Mouse (Mus musculus) gastrocnemius, postnatal 25 days (tissue): ENCODE measurements around the gene Tbc1d24. TPM values are rescaled to one million over a fixed set of nuclear protein-coding genes. Genes with fewer than 3 reads are reported as not detected.
"Not testable (repeated sequence)": the region's sequence is repeated elsewhere in the genome, so short reads cannot be mapped to it uniquely, and the experiment has no call there.

Experiments
- DNase-seq: peaks from one replicate; pipeline ENCODE4 v3.0.0; 2022
- microRNA-seq, 2 experiments: library from miRNA; unstranded; fragments of <30 nt; microRNA quantifications; one replicate each; pipeline ENCODE4 v1.2.0; 2021; ENCODE audit warnings: borderline replicate concordance in 2 of 2
- total RNA-seq, 2 experiments: library from RNA; stranded (reverse); gene quantifications; 1 replicate in 1 of 2; 2 replicates in 1 of 2; pipeline ENCODE4 v1.2.3; 2021

Tbc1d24 gene
- total RNA-seq, 2 experiments from 2014 or later, result 4.1 to 4.6 TPM

DNA sequence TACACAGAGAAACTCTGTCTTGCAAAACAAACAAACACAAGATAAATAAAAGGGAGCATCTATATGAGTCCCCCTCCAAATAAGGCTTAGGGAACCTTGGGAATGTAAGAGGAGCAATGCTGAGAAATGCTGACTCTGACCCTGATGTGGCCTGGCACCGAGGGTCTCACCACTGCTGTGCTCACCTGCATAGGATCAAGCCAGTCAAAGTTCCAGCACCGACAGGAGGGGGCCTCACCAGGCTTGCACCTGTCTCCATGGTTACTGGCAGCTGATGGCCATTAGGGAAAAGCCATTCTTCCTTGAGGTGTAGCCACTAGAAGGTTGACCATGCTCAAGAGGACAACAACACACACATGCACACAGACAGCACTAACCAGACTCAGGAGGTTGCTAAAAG lies 62.5 kb downstream of the Tbc1d24 start:
- DNase-seq, result no peak

DNA sequence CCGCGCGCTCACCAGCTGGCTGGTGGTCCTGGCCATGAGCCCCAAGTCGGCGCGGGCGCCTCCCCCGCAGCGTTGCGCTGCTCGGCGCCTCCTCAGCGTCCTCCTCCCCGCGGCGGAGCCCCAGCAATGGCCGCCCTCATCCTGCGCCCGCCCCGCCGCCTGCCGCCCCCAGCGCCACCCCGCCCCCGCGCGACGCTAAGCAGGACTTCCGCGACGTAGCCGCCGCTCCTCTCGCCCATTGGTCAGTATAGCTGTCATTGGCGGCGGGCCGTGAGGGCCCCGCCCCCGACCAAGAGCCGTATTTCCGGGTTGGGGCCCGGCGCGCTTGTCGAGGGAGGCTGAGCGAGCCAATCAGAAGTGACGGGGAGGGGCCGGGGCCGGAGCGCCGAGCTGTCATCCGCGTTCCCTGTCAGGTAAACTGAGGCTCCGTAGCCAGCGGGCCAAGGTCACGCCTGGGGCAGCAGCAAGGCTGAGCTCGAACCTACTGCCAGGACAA lies 63.9 kb downstream of the Tbc1d24 start:
- DNase-seq, result peak; percentile 99

DNA sequence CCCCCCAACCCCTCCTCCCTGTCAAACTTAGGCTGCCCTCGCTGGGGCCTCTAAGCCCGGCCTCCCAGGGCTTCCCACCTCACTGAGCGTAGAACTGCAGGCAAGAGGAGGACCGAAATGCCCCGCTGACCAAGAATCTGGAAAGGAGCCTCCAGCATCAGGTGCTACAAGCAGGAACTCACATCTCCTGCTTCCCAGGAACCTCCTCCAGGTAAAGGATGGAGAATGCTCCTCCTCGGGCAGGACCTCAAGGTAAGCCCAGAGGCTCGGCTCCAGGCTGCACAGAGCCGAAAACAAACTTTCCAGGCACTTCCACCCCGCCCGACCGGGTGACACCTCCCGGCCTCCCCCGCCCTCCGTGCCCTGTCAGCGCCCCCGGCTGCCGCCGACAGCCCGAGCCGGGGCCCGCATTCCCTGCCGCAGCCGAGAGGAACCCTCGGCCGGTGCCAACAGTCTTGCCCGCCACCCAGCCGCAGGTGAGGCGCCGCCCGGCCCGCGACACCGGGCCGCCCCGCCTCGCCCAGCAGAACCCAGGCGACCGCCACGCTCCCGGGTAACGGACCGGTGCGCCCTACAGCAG lies 64.4 kb downstream of the Tbc1d24 start:
- peak; percentile 19 for DNase-seq

DNA sequence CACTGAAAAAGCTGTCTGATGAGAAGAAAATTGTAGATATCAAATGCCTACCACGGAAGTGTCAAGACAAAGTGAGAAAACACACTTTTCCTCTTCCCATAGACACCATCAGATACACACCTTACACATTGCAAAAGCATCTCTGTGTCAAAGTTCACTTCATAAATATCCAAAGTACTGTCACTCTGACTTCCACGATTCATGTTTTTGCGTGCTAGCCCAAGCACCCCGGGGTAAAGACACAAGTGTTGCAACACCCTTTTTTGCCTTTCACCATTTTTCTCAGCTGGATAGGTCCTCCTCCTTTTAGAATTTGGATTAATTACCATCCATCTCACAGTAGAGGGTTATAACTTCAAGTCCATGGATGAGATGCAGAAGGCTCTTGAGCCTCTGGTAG lies 65.4 kb downstream of the Tbc1d24 start:
- DNase-seq, result no peak

DNA sequence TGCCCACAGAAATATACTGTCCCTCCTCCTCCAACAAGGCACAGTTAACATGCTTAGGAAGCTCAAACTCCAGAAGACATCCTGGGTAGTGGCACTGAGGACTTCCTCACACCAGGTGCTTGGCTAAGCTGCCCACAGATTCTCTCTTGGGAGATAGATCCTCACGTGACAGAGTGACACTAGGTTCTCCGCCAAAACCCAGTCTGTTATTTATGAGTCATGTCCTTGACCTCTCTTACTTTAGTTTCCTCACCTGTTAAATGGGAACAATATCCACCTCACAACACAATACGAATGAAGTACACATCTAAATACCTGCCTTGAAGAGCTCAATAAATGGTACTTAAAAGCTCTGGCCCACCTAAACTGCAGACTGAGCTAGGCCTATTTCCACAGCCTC lies 66.1 kb downstream of the Tbc1d24 start:
- DNase-seq, result no peak

DNA sequence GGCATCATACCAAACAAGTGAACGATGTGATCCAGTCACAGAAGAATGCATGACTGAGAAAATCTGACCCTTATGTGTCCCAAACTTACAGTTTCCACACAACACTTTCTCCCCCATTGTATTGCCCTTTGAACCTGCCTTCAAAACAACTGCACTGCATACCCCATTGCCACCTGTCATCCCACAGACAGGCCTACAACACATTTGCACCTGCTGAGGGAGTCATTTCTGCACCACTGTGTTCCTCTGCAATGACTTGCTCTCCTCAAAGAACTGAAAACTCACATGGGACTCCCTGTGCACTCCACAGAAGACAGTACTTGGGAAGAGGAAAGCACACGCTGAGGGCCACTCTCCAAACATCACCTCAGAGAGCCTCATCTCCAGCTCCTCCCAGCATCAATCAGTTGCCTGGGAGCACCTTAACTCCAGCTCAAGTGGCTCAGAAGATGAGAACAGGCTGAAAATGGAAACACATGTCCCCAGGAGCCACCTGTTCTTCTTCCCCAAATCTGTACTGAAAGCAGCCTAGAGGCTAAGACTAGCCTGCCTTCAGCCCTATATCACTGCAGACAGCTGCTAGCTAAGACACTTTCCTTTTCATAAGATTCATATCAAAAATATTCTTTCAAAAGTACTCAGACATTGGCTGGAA lies 68.0 kb downstream of the Tbc1d24 start:
- no peak for DNase-seq

DNA sequence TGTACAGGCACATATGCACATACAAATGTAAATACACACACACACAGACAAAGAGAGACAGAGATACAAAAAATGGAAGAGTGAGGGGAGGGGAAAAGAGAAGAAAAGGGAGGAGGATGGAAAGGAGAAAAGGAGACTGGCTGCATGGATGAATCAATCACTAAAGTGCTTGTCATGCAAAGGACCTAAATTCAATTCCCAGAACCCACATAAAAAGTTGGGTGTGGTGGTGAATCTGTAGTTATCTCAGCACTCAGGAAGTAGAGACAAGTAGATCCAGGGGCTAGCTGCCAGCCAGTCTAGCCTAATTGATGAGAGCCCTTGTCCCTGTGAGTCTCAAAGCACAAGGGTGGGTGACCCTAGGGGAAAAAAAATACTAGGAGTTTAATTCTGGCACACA lies 71.3 kb downstream of the Tbc1d24 start:
- no peak for DNase-seq

DNA sequence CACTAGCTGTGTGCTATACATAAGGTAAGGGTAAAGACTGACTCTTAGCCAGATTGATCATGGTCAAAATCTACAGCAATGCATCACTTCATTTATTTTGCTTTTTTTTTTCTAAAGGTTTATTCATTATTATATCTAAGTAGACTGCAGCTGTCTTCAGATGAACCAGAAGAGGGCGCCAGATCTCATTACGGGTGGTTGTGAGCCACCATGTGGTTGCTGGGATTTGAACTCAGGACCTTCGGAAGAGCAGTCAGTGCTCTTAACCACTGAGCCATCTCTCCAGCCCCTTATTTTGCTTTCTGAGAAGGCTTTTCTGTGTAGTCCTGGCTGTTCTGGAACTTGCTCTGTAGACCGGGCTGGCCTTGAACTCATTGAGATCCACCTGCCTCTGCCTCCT lies 72.4 kb downstream of the Tbc1d24 start:
- DNase-seq, result not testable (repeated sequence)

DNA sequence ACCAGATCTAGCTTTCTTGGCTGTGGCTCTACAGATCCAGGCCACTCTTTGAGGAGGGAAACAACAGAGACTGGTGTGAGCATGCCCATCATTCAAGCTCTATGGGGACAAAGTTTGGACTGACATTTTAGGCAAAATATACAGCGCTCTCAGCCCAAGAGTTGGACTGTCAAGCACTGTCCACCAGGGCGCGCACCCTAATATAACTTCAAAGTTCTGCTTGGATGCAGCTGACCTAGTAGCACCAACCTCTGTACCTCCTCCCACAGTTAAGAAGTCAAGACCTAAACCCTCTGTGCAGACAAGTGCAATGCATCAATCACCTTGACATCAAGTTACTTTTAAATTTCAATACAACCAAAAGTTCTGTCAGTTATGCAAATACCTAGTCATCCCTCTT lies 73.8 kb downstream of the Tbc1d24 start:
- no peak for DNase-seq

DNA sequence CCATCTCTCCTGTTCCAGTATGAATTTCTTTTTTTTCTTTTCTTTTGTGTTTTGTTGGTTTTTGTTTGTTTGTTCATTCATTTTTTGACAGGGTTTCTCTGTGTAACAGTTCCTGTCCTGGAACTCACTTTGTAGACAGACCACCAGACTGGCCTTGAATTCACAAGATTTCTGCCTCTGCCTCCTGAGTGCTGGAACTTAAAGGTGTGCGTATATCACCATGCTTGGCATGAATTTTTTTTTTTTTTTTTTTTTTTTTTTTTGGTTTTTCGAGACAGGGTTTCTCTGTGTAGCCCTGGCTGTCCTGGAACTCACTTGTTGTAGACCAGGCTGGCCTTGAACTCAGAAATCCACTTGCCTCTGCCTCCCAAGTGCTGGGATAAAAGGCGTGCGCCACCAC lies 76.1 kb downstream of the Tbc1d24 start:
- not testable (repeated sequence) for DNase-seq

DNA sequence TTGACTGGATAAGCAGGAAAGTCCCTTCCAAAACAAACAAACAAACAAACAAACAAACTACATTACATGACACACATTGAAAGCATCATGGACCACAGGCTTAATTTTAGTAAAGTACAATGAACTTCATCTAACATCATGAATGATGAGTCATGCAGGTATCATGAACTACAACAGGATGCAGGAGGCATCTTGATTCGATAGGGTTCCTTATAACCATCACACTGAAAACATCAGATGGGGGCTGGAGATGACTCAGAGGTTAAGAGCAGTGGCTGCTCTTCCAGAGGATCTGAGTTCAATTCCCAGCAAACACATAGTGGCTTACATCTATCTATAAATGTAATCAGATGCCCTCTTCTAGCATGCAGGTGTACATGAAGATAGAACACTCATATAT lies 77.8 kb downstream of the Tbc1d24 start:
- DNase-seq, result no peak

DNA sequence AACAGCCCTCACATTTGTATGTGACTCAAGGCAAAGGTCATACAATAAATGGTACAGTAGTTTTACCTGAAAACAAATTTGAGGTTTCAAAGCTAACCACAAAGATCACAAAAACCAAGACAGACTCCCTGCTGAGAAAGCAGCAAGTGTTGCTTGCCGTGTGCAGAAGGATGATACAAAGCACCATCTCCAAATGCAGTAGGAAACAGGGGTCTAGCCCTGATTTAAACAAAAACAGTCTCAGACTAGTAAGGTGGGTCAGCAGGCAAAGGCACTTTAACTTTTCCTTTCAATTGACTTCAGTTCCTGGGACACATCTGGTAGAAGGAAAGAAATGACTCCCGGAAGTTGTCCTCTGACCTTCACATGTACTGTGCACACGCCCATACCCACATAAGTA lies 78.6 kb downstream of the Tbc1d24 start:
- DNase-seq, result no peak

Small RNA genes lying within 50 kb of the gene (microRNA-seq; reads per million reads assigned to microRNA genes)
- gene Mir5134 (0 to 0.26 reads per million in 2 experiments), gene Mir6965 (0 reads per million in 2 experiments)

Other genes with a start within 250 kb of the Tbc1d24 start
- not detected for gene Prss30, start 225.0 kb downstream of the Tbc1d24 start, total RNA-seq
- gene Prss22, start 207.5 kb downstream of the Tbc1d24 start, total RNA-seq, result not detected
- gene Prss27, start 167.4 kb downstream of the Tbc1d24 start, total RNA-seq, result not detected
- 1 to 10 TPM; 8.5 to 9.1 TPM for gene Kctd5, start 132.1 kb downstream of the Tbc1d24 start, total RNA-seq
- gene Pdpk1, start 54.6 kb downstream of the Tbc1d24 start, total RNA-seq, result 10 to 100 TPM; 35.2 to 38.6 TPM
- 1 to 10 TPM; 8.7 to 9.8 TPM for gene Amdhd2, start 41.8 kb downstream of the Tbc1d24 start, total RNA-seq
- gene Atp6v0c, start 35.9 kb downstream of the Tbc1d24 start, total RNA-seq, result 100 to 1,000 TPM; 145 to 159 TPM
- under 1 TPM; 0.35 to 0.56 TPM for gene Ntn3, start 4.0 kb upstream of the Tbc1d24 start, total RNA-seq
- 1 to 10 TPM; 1.4 to 1.9 TPM for gene Tedc2, start 15.3 kb upstream of the Tbc1d24 start, total RNA-seq
- 1 to 10 TPM in 1 of 2 experiments, under 1 TPM in 1; 0.61 to 1.1 TPM for gene Ccnf, start 45.9 kb upstream of the Tbc1d24 start, total RNA-seq
- gene Abca17, start 145.5 kb upstream of the Tbc1d24 start, total RNA-seq, result not detected
- 1 to 10 TPM; 6.7 to 7.3 TPM for gene Abca3, start 146.4 kb upstream of the Tbc1d24 start, total RNA-seq
- 10 to 100 TPM; 47.3 to 50.6 TPM for gene Rnps1, start 209.0 kb upstream of the Tbc1d24 start, total RNA-seq
- gene Eci1, start 221.1 kb upstream of the Tbc1d24 start, total RNA-seq, result 100 to 1,000 TPM; 134 to 161 TPM
- 1 to 10 TPM; 1.0 to 1.5 TPM for gene Dnase1l2, start 237.5 kb upstream of the Tbc1d24 start, total RNA-seq